Mouse (Mus musculus): ENCODE data around the gene Uqcrfs1.

Gene Uqcrfs1

GRCm38 (mm10) chr13:30544856-30545604 is at the start of gene Uqcrfs1:
Gene Uqcrfs1, minus strand, starts transcription at chr13:30545362.
- DNase-seq (ENCODE audit: low spot score in 2 of 2), result peak; percentile 93 to 94

DNA sequence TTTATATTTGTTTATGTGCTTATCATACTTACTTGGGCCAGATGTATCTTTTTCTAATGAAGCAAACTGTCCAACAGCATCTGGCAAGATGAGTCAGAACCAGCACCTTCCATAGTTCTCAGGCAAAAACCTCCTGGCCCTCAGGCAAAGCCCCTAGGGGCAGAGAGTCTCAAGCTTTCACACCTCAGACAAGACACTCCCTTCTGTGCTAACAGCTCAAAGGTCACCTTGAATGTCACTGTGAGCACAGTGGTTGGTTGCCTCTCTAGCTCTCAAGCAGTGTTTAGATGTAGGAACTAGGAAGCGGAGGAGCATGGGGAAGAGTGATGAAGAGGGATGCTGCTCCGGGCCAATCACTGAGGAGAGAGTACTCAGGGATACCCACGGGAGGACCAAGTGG is 40.6 kb upstream of the Uqcrfs1 start:
- DNase-seq (ENCODE audit: low spot score in 2 of 2), result no peak

DNA sequence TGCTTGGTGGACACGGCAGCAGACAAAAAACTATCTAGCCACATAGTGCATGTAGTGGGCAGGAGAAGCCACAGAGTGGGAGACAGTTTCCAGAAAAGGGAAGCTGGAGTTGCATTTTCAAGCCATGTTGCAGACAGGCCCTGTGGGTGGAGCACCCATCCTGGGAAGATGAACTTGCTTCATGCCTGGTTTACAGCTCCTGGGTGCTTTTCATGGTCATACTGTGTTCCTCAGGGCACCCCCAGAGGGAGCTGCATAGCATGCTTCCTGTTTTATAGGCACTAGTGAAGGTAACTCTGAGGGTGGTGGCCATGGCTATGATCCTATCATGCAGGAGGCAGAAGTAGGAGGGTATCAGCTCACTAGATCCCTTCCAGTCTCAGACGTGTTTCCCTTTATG is 37.4 kb upstream of the Uqcrfs1 start:
- no peak for DNase-seq (ENCODE audit: low spot score in 2 of 2)

DNA sequence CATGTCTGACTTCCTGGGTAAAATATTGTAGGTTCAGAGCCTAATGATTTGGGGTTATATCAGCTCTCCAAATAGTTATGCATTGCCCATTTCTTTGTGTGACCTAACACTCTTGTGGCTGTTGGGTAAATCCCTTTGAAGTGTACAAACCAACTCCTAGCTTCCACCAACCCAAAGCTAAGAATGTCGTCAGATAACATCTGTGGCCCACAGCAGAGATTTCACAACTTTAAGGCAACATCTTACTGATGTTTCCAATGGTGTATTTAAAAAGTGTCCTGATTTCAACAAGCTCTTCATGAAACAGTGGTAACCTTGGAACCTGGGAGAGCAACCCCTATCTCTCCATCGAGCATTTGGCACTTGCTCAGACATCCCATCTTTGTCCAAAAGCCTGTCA is 33.6 kb upstream of the Uqcrfs1 start:
- no peak for DNase-seq (ENCODE audit: low spot score in 2 of 2)

GRCm38 (mm10) chr13:30576819-30577218 is 31.7 kb upstream of the Uqcrfs1 start:
- no peak for DNase-seq (ENCODE audit: low spot score in 2 of 2)

GRCm38 (mm10) chr13:30572971-30573370 is 27.8 kb upstream of the Uqcrfs1 start:
- DNase-seq (ENCODE audit: low spot score in 2 of 2), result no peak

DNA sequence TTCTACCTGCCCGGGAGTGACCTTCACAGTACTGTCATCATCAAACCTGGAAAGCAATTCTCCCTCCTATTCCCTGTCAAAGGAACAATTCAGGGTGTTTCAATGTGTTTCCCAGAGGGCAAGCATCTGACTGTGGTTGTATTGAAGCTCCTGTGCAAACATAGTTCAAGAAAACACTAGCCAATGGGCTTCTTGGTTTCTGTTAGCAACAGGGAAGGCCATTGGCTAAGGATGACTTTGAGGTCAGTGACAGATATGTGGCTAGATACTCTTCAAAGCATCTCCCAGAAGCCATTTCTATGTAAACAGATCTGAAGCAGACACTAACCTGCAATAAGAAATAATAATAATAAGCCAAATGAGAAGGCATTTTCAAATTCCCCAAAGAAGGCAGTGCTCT is 25.0 kb upstream of the Uqcrfs1 start:
- no peak for DNase-seq (ENCODE audit: low spot score in 2 of 2)

- no peak for DNase-seq (ENCODE audit: low spot score in 2 of 2)
Measured at GRCm38 (mm10) chr13:30567571-30567970, 22.4 kb upstream of the Uqcrfs1 start.

GRCm38 (mm10) chr13:30566767-30567166 is 21.6 kb upstream of the Uqcrfs1 start:
- peak; percentile 41 to 48 for DNase-seq (ENCODE audit: low spot score in 2 of 2)

DNA sequence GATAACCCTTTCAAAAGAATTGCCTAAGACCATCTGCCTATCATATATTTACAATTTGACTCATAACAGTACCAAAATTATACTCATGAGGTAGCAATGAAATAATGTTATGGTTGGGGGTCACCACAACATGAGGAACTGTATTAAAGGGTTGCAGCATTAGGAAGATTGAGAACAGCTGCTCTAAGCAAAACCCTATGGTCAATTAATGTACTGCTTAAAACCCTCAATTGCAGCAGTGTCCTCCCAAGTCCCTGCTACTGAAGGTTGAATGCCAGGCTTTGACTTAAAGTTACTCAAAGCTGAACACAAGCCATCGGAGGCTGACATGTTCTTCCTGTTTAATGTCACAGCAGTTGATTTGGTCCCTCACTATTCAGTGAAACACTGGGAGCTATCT is 15.4 kb upstream of the Uqcrfs1 start:
- DNase-seq (ENCODE audit: low spot score in 2 of 2), result no peak

DNA sequence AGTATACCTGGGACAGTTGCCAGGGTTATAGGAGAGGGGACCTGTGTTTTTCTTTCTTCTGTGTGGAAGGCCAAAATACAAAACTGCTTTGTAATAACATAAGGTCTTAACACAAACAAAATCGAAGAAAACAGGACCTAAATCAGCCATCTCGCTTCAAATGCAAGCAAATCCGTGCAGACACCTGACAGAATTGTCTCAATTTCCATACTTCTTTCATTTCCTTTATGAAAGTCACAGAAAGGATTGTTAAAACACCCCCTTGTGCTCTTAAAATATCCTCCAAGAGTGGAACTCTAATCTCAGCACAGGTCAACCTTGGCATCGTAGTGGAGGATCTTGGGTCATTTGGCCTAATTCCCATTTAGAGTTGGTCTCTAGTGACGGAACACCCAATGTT is 14.9 kb upstream of the Uqcrfs1 start:
- no peak for DNase-seq (ENCODE audit: low spot score in 2 of 2)

GRCm38 (mm10) chr13:30557751-30558150 is 12.6 kb upstream of the Uqcrfs1 start:
- no peak for DNase-seq (ENCODE audit: low spot score in 2 of 2)

- DNase-seq (ENCODE audit: low spot score in 2 of 2), result no peak
Measured at GRCm38 (mm10) chr13:30553051-30553587, 8.0 kb upstream of the Uqcrfs1 start.

GRCm38 (mm10) chr13:30549339-30549738 is 4.2 kb upstream of the Uqcrfs1 start:
- no peak for DNase-seq (ENCODE audit: low spot score in 2 of 2)

DNA sequence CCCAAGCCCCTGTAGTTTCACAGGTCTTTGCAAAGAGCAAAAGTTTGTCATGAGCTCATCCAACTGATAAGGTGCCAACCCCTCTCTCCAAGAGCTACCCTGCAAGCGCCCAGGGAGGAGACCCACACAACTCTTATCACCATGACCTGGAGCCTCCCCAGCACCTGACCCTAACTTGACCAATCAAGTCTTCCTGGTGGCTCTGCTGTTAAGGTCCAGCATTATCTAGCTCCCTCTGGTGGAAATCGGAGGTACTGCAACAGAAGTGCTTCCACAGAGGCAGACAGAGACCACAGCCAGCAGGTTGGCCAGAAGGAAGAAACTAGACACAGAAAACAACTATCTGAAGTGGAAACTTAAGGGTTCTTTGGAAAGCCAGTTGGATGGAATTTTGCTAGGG is 3.7 kb upstream of the Uqcrfs1 start:
- peak; percentile 64 to 68 for DNase-seq (ENCODE audit: low spot score in 2 of 2)

DNA sequence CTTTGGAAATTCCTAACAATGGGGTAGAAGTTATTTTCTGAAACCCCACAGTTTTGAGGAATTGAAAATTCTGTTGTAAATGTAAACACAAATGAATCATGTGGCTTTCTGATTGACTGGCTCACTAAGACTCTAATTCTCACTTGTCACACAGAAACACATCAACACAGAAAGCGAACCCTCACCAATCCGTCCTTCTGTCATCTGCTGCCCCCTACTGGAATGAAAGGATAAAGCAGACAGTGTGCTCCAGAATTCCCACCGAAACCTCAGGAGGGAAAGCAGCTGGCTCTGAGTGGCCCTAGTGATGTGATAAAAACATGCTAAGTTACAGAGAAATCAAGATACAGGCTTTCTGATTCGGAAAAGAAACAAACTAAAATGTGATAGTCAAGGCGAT is 14.4 kb downstream of the Uqcrfs1 start:
- DNase-seq (ENCODE audit: low spot score in 2 of 2), result peak in 1 of 2 experiments; percentile 17

- no peak for DNase-seq (ENCODE audit: low spot score in 2 of 2)
Measured at GRCm38 (mm10) chr13:30524961-30525360, 20.2 kb downstream of the Uqcrfs1 start.

DNA sequence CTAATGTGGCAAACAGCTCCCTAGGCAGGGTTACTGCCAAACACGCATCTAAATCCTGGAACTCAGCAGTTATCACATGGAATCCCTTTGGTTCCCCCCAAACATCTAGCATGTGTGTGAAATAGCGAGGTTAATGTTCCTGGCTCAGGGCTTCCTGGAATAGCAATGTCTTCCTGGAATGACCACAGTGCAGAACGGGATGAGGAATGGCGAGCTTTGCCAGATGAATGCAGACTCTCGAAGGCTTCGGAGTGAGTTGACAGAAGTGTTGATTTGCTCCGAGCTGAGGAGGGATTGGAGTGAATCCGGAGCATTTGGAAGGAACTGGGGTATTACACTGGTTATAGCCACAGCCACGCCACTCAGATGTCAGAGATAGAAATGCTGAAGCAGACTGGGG is 21.2 kb downstream of the Uqcrfs1 start:
- no peak for DNase-seq (ENCODE audit: low spot score in 2 of 2)

- DNase-seq (ENCODE audit: low spot score in 2 of 2), result no peak
Measured at GRCm38 (mm10) chr13:30523246-30523891, 21.8 kb downstream of the Uqcrfs1 start.

- DNase-seq (ENCODE audit: low spot score in 2 of 2), result no peak
Measured at GRCm38 (mm10) chr13:30521282-30521902, 23.8 kb downstream of the Uqcrfs1 start.

- no peak for DNase-seq (ENCODE audit: low spot score in 2 of 2)
Measured at GRCm38 (mm10) chr13:30518191-30518590, 27.0 kb downstream of the Uqcrfs1 start.

DNA sequence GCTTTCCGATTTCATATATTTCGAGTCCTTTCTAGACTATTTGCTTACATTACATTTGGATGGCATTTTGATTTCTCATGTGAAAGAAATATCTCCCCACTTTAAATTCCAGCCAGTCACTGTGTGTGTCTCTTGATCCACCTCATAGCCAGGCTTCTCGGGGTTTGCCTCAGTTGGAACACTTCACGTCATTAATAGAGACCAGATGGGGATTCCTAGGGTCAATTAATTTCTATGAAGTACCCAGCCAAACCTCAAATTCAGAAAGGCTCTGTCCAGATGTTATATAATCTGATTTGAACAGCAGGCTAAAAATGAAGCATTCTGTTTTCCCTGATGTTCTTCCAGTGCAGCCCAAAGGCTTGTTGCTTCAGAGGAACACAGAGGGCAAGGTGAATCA is 37.5 kb downstream of the Uqcrfs1 start:
- no peak for DNase-seq (ENCODE audit: low spot score in 2 of 2)

All from right cerebral cortex, postnatal 36 days (tissue).